Mouse (Mus musculus) CD8-positive naive resting alpha-beta T cell, adult 2 months (primary cell): ENCODE measurements around the gene Atn1.

ENCODE experiments used
- DNase-seq, 2 experiments: peaks; one replicate each; pipeline ENCODE4 v3.0.0; 2022; ENCODE audit warnings: low read depth in 2 of 2, low spot score in 2 of 2

Atn1 gene

GRCm38 (mm10) chr6:124768704-124769044 is 12.3 kb upstream of the Atn1 start:
- DNase-seq, result no peak

DNA sequence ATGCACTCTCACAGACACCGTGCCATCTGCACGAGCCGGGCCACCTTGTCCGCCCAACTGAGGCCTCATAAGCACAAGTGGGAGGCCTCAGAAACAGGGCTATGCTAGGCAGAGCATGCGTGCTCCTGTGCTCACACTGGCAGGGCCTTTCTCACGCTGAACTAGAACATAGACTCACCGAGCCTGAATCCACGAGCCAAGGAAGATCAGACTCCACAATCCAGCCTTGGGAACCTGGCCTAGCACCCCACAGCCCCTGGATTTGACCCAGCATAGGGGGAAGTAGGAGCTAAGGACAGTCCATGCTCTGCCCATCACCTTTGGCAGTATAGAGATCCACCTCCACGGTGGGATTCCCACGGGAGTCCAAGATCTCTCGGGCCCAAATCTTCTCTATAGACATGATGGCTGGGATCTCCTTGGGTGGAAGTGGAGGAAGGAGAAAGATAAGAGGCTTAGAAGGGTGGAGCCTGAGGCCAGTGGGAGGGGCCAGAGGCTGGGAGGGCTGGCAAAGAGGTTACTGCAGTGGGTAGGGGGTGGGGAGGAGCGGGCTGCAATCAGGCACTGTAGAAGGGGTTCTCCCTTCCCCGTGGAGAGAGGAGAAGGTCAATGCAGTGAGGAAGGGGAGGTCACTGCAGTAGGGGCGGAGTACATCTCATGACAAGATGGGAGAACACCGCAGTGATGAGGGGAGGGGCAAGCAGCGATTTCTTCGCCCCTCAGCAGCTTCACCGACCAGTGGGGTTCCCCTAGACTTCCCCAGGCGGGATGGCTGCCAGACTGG is 11.8 kb upstream of the Atn1 start:
- no peak for DNase-seq

GRCm38 (mm10) chr6:124767536-124767919 is 11.2 kb upstream of the Atn1 start:
- DNase-seq, result no peak

GRCm38 (mm10) chr6:124765951-124766350 is 9.6 kb upstream of the Atn1 start:
- no peak for DNase-seq

GRCm38 (mm10) chr6:124759259-124759658 is 2.9 kb upstream of the Atn1 start:
- peak; percentile 88 to 92 for DNase-seq

DNA sequence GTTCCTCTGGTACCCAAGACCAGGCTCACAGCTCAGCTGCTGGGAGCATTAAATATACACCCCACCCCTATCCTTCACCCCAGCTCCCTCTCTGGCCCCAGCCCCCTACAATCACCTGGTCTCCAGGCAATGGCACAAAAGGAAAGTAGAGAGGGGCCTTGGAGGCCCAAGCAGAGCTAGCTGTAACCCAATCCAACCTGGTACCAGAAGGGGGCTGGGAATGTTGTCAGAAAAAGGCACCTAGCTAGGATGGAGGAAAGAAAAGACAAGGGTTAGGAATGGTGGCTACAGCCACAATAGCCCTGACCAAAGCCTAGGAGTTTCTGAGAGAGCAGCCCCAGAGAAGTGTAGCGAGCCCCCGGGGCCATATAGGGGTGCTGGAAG is 2.5 kb upstream of the Atn1 start:
- DNase-seq, result no peak

DNA sequence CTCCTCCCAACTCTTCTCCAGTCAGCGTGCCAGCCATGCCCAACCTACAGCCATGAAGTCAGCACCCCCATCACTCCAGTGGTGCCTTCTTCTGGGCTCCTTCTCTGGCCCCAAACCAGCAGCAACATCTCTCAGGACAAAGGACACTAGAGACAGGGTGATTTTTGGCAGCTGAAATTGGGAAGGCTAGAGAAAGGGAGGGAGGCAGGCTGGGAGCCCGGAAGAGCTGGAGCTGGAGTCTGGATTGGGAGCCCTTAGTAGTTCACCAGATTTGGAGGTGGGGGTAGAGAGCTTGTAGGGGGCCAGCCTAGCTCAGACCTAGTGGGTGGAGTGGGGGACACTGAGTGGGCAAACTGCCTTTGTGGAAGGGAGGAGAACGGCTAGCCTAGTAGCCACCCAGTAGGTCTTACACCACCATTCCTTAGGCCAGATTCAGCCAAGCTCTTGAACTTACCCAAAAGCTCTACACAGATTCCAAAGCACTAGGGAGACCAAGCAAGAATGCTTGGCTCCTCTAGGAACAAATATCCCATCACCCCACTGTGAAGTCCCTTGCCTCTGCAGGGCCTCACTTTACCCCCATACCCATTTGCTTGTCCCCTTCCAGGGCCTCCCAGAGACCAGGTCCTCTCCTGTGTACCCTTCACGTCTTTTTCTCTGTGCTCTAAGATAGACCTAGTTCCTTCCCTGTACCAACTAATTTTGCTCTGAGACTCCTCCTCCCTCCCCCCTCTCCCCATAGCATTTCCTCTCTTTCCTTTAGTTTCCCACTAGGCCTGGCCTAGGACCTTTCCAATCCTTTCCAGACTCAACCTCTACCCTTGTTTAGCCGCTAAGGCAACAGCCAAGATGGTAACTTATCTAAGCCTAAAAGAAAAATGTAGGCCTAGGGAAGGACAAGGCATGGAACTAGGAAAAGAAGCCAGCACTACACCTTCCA is 1.9 kb upstream of the Atn1 start:
- DNase-seq, result no peak

DNA sequence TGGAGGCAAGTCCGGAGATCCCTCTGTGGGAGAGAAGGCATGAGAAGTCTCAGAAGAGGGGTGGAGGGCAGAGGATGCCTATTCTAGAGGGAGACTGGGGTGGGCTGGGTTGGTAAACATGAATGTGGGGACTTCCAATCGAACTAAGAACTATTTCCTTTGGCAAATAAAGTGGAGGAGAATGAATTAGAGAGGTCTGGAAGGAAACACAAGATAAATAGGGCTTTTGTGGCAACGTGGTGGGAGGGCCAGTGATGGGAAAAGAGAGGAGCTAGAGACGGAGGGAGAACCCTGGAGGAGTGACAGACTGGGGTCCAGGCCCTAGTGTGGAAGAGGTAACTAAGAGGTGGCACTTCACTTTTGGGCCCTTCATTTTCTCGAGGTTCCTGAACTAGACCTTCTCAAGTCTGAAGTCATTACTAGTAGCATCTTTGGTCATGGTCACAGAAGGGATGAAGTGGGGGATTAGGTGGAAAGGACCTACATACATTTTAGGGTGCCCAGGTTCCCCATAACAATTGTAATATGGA is 1.1 kb upstream of the Atn1 start:
- DNase-seq, result no peak

GRCm38 (mm10) chr6:124756652-124757350 is 477 bp upstream of the Atn1 start:
- peak in 1 of 2 experiments; percentile 25 for DNase-seq

DNA sequence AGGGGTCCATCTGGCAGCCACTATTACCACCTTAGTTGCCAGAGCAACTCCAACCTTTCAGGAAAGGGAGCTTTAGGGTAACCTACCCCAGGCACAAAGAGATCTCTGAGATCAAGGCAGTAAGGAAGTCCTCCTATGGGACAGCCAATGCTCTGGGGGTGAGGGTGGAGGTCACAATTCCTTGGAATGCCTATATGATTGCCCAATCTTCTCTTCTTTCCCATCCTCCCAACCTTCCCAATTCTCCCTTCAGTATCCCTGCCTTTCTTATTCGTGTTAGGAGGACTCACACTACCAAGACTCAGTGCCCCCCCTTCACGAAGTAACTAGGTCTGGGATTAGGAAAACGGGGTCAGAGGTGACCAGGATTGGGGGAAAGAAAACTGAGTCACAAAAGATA is 1.0 kb downstream of the Atn1 start:
- DNase-seq, result no peak

GRCm38 (mm10) chr6:124753861-124754260 is 2.5 kb downstream of the Atn1 start:
- no peak for DNase-seq

GRCm38 (mm10) chr6:124750405-124750804 is 5.9 kb downstream of the Atn1 start:
- peak; percentile 51 to 66 for DNase-seq

GRCm38 (mm10) chr6:124746654-124747632 is 9.4 kb downstream of the Atn1 start:
- no peak for DNase-seq

- DNase-seq, result no peak
These were observed 10.1 kb downstream of the Atn1 start for GRCm38 (mm10) chr6:124746296-124746605.

DNA sequence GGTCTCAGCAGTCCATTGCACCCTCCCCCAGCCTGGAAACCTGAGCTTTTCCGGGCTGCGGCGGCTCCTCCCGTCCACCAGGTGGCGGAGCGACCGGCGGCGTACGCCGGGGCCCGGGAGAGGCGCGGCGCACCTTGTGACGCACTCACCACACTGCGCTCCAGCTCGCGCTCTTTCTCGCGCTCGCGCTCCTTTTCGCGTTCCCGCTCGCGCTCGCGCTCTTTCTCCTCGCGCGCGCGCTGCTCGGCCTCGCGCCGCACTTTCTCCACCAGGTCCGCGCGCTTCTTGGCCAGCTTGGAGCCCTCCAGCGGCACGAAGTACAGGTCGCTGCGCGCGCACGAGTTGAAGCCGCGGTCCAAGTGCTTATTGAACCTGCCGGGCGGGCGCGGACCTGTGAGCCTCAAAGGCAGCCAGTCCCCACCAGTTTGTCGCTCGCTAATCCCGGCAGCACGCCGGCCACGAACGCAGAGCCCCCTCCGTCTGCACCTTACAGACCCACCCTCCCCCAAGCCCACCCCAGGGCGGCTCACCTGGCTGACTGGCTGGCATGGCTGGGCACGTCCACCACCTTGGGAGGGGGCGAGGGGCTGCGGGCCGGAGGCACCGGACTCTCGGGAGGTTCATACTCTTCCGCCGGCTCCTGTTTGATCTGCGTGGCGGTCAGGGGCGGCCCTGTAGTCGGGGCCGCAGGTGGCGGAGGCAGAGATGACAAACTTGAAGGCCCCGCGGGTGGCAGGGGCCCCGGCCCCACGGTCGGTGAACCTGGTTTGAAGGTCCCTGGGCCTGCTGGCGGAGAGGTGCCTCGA is 10.6 kb downstream of the Atn1 start:
- peak; percentile 88 to 91 for DNase-seq

- DNase-seq, result no peak
These were observed 11.5 kb downstream of the Atn1 start for GRCm38 (mm10) chr6:124744755-124745321.

- no peak for DNase-seq
These were observed 12.7 kb downstream of the Atn1 start for GRCm38 (mm10) chr6:124743647-124744046.

- no peak for DNase-seq
These were observed 13.3 kb downstream of the Atn1 start for GRCm38 (mm10) chr6:124742839-124743514.

DNA sequence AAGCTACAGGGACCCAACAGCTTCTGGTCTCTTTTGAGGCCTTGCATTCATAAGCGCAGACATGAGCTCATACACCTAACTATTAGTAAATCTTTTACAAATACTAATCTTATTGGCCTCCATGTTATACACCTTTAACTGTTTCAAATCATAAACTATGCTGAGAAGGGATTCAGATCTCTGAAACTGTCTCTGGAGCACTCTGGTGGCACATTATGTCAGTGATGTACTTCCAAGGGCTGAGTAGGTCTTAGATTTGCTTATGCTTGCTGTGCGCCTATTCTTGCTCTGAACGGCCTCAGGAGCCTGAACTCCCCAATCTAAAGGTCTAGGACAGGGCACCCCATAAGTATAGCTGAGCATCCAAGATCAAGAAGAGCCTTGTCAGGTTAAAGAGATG is 14.5 kb downstream of the Atn1 start:
- DNase-seq, result no peak
